Mouse (Mus musculus) lung, adult 2 months (tissue): ENCODE measurements around the gene Kidins220.

Experiments
- CTCF ChIP-seq: fragments of 200-500 bp; IDR thresholded peaks from 2 replicates; pipeline ENCODE4 v1.5.1; 2011; ENCODE audit warnings: mild to moderate bottlenecking, low read length, control low read depth; ENCODE audit not compliant: insufficient read depth
- POLR2A ChIP-seq: fragments of 200-500 bp; IDR thresholded peaks from 2 replicates; pipeline ENCODE4 v1.6.1; 2011; ENCODE audit warnings: low read depth, mild to moderate bottlenecking, control low read depth, low read length, borderline replicate concordance; ENCODE audit errors: extremely low read depth

DNA sequence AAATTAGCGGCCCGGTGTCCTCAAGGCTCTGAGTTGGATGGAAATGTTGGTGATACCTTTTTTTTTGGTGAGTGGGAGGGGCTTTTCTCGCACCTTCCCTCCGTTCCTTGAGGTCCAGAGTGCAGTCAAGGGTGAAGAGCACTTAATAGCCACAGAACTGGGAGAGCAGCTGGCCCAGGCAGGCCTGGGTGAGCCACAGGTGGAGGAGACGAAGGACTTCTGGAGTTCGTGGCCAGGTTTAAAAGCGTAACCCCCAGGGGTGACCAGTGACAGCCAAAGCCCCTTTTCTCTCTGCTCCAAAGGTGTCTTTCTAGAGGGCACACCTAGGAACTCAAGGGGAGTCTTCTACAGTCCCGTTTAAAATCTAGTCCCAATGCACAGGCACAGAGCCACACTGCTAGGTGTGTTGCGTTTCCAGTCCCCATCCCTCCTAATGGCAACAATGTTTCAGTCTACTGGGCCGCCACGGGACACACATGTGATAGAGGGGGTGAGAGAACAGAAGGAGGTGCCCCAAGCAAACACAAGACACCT, 118.6 kb downstream of the Kidins220 start:
- TF ChIP-seq CTCF (no peak), POLR2A (no peak; the same call in 1 of the 2 replicates)
